Mouse (Mus musculus) adrenal gland, adult 8-10 months (tissue): ENCODE measurements at regions not wholly inside any gene's neighbourhood (a gene's known extent, or its start where the extent isn't known, plus 50 kb on each side); places are given as distances from the start of the nearest gene placed in this dataset.

Experiments used
- DNase-seq: peaks from one replicate; pipeline ENCODE4 v3.0.0; 2022

GRCm38 (mm10) chr9:52376914-52377313 is 208.5 kb upstream of the Zc3h12c start:
- no peak for DNase-seq

GRCm38 (mm10) chr9:52371296-52371695 is 202.9 kb upstream of the Zc3h12c start:
- no peak for DNase-seq

- no peak for DNase-seq
Observed at GRCm38 (mm10) chr9:52368911-52369310, 200.5 kb upstream of the Zc3h12c start.

GRCm38 (mm10) chr9:52368080-52368479 is 199.7 kb upstream of the Zc3h12c start:
- DNase-seq: no peak

GRCm38 (mm10) chr9:52366046-52366445 is 197.7 kb upstream of the Zc3h12c start:
- DNase-seq: no peak

- no peak for DNase-seq
Observed at GRCm38 (mm10) chr9:52361599-52361998, 193.2 kb upstream of the Zc3h12c start.

- no peak for DNase-seq
Observed at GRCm38 (mm10) chr9:52359416-52359815, 191.0 kb upstream of the Zc3h12c start.

- DNase-seq: no peak
Observed at GRCm38 (mm10) chr9:52356549-52356948, 188.2 kb upstream of the Zc3h12c start.

- no peak for DNase-seq
Observed at GRCm38 (mm10) chr9:52355187-52355982, 187.0 kb upstream of the Zc3h12c start.

GRCm38 (mm10) chr9:52348536-52349527 is 180.5 kb upstream of the Zc3h12c start:
- DNase-seq: no peak

- no peak for DNase-seq
Observed at GRCm38 (mm10) chr9:52344177-52344877, 176.0 kb upstream of the Zc3h12c start.

GRCm38 (mm10) chr9:52341029-52341428 is 172.7 kb upstream of the Zc3h12c start:
- no peak for DNase-seq

GRCm38 (mm10) chr9:52337786-52338322 is 169.5 kb upstream of the Zc3h12c start:
- no peak for DNase-seq

- DNase-seq: no peak
Observed at GRCm38 (mm10) chr9:52334767-52335166, 166.4 kb upstream of the Zc3h12c start.

- DNase-seq: no peak
Observed at GRCm38 (mm10) chr9:52333884-52334283, 165.5 kb upstream of the Zc3h12c start.

GRCm38 (mm10) chr9:52331748-52332147 is 163.4 kb upstream of the Zc3h12c start:
- DNase-seq: no peak

GRCm38 (mm10) chr9:52330652-52331051 is 162.3 kb upstream of the Zc3h12c start:
- DNase-seq: no peak

- no peak for DNase-seq
Observed at GRCm38 (mm10) chr9:52324347-52324746, 156.0 kb upstream of the Zc3h12c start.

GRCm38 (mm10) chr9:52323757-52324156 is 155.4 kb upstream of the Zc3h12c start:
- no peak for DNase-seq

GRCm38 (mm10) chr9:52323226-52323625 is 154.9 kb upstream of the Zc3h12c start:
- DNase-seq: no peak

GRCm38 (mm10) chr9:52301521-52301920 is 133.1 kb upstream of the Zc3h12c start:
- DNase-seq: no peak

- DNase-seq: no peak
Observed at GRCm38 (mm10) chr9:52298329-52298728, 130.0 kb upstream of the Zc3h12c start.
